Mouse (Mus musculus): ENCODE results near the gene Lama5.
"Not testable (repeated sequence)": the region's sequence is repeated elsewhere in the genome, so short reads cannot be mapped to it uniquely, and the experiment has no call there.

The Lama5 gene

DNA sequence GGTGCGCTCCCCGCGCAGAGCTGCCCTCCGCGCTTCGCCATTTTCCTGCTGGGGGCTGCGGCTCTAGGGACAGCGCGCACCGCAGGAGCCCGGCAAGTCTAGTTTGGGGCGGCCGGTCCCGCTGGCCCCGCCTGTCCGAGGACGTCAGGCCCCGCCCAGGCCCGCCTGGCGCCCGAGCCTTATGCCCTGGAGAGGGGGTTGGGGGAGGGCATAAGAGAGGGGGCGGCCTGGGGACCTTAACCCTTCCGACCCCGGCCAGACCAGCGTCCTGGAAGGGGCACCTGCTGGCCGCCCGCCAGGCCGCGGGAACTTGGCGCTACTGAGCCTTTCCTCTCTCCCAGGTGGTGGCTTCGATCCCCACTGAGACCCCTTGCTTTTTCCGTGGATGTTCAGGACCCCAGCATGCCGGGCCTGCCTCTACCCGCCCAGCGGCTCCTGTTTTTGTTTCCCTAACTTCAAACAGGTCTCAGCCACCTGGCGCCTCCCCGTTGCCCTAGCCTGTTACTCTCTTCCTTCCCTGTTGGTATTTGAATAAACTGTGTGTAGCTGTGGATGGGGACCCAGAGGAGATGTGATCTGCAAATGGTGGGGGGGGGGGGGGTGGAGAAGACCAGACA lies at the start of gene Lama5:
Gene Lama5, minus strand, starts transcription at position 98 of the 617 bp plus-strand sequence.
- no peak for DNase-seq (ENCODE audit: low read depth, low spot score)

DNA sequence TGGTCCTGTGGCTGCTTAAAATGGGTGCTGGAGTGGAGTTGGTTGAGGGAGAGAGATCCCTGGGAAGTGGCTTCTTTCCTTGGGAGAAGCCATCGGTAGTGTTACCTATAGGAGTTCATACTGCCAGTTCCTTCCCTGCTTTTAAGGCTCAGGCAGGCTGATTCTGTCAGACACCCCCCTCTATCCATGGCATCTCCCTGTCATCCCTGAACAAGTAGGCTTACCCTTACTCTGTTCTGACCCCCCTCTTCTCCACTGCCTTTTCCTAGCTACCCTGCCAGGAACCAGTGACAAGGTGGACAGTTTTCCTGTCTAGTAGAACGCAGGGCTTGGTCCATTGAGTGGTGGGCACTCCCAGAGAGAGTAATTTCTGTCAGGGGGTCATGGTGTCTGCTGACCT lies 48.9 kb upstream of the Lama5 start:
- DNase-seq (ENCODE audit: low read depth, low spot score), result no peak

DNA sequence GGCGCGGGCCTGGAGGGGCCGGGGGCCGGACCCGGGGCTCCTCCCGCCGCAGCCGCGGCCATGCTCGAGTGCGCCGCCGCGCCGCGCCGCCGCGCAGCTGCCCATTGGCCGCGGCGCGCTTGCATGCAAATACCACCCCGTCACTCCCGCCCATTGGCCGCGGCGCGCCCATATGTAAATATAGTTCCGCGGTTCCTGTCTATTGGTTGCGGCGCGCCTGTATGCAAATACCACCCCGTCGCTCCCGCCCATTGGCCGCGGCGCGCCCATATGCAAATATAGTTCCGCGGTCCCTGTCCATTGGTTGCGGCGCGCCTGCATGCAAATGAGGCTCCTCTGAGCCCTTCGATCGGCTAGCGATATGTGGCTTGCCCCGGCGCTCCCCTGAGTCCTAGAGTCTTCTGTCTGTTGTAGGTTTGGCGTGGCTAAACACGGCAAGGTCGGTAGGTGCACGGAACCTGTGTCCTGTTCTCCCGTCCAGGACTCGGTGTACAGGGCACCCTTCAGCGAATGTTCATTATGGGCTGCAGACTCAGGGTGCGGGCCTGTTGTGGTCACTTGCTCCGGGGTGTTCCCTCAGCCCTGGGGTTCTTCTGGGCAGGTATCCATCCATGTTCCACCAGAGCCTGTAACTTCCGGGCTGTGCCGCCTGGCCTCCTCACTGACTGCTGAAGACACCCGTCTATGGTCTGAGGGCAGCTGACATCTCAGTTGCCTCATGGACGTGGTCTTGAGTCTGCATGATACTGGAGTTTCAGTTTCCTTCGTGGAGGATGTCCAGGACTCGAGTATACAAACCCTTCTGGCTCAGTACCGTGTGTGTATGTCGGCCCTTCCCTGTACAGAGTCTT lies 48.0 kb upstream of the Lama5 start, which contains the start of gene Cables2:
Gene Cables2, minus strand, starts transcription at position 103 of the 851 bp plus-strand sequence.
- DNase-seq (ENCODE audit: low read depth, low spot score), result peak; percentile 98

DNA sequence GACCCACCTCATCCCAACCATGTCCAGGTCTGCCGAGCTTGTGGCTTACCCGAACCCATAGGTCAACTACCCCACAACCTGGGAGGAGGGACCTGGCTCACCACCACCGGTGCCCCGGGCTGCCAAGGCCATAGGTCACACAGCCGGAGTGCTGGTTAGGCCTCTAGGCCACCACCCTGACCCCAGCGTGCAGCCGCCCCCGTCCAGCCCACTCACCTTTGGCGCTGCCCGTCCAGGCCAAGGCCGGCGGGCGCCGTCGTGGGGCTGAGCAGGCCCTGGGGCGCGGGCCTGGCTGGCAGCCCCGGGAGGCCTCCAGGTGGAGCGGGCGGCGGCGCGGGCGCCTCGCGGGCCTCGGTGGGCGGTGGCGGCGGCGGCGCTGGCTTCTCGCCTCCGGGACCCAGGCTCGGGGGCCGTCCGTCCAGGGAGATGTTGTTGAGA lies 47.2 kb upstream of the Lama5 start:
- peak; percentile 36 for DNase-seq (ENCODE audit: low read depth, low spot score)

DNA sequence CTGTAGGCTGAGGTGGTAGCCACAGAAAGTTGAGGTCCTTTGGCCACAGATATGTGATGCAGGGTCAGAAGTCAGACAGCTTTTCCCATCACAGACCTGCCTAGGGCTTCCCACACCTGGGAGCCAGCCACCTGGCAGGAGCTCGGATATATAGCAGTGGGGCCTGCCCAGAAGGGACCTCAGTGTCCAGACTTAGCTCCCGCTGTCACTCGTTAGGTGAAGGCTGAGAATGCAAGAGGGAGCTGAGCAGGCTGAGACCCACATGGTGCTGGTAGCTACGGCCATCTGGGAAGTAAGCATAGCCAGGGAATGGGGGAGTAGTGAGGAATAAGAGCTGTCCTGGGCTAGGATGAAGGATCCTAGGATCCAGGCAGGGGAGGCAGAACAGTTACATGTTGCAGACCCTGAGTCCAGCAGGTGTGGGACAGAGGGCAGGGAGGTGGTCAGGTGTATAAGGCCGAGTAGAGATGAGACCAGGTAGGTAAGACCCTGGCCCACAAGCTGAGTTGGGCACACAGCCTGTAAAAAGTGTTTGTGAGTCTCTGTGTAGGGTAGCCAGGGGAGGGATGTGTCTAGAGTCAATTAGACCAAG lies 46.2 kb upstream of the Lama5 start:
- no peak for DNase-seq (ENCODE audit: low read depth, low spot score)

DNA sequence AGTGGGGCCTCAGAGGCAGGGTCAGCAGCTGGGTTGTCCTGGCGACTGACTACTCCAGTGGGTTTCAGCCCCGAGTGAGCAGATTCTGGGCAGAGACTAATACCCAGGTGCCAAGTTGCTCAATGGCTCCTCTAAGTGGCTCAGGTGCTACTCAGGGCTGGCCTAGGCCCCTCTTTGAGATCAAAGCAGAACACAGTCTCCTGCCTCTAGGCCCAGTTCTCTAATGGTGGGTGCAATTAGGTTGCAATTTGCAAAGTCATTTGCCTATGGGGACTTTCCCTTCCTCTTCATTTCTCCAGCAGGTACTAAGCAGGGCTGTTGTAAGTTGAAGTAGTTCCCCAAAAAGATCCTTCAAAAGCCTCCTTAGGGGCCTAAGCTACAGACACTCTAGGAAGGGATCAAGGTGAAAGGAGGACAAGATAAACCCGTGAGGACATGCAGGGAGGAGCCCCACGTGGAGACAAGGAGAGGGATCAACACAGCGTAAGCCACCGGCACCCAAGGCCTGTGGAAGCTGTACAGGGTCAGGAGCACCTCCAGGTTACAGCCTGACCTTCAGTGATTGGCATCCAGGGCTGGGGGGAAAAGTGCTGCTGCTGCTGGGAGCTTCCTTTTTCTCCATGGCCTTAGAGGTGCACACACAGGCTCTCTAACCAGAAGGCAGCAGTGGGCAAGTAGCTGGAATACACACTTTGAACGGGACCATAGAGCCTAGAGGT lies 45.0 kb upstream of the Lama5 start:
- DNase-seq (ENCODE audit: low read depth, low spot score), result peak; percentile 85

DNA sequence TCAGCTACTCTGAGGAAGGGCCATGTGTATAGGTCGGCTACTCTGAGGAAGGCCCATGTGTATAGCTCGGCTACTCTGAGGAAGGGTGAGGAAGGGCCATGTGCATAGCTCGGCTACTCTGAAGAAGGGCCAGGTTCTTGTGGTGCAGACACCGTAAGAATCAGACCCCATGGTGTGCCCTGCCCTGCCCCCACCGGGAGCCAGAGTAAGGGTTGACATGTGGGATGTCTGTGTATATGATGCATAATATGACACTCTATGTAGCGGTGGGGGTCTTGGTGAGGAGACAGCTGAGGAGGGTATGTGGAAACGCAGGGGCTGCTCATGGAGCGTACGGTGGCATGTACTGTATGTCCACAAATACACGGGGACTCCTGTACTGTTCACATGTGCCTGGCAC lies 43.7 kb upstream of the Lama5 start:
- DNase-seq (ENCODE audit: low read depth, low spot score), result no peak

DNA sequence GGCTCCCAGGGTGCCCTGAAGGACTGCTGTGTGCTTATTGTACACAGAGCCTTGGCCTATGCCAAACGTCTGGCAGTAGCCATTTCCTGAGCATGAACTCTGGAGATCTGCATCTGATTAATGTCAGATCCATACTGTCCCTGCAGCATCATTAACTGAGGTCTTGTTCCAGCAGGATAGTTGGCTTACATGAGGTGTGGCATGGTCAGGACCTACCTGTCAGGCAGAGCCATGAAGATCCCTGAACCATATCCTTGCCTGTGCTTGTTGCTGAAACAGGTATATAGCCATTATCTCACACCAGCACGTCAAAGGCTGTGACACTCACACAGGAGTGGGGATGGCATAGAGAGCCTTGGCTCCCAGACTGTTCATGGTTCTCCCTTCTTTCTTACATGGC lies 42.3 kb upstream of the Lama5 start:
- DNase-seq (ENCODE audit: low read depth, low spot score), result no peak

DNA sequence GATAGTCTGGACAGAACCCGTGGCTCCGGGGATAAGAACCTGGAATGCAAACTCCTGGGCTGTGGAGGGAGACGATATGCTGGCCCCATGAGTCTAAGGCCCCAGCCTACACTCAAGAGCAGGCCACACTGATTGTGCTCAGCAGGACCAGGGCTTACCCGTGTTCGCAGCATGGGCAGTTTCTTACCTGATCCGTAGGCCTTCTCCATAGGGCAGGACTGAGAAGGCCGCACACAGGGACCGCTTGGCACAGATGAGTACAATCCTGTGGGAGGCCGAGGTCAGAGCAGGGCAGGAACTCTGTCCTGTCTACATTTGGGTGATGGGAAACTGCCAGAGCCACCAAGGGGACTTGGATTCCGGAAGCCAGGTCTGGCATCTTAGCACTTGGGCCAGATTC lies 37.2 kb upstream of the Lama5 start:
- no peak for DNase-seq (ENCODE audit: low read depth, low spot score)

DNA sequence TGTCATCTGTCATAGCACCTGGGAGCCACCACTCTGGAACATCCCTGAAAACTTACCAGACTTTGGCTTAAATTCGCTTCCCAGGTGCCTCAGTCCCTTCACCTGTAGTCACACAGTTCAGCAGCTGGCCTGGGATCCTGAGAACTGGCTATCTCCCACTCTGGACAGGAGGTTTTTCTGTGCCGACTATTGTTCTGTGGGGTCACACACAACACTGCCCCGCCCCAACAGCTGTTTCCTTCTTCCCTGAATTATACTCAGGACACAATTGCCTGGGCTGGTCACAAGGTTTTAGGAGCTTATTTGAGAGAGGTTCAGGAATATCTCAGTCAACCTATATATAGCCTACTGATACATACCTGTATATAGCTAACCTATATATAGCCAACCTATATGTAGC lies 36.8 kb upstream of the Lama5 start:
- DNase-seq (ENCODE audit: low read depth, low spot score), result no peak

DNA sequence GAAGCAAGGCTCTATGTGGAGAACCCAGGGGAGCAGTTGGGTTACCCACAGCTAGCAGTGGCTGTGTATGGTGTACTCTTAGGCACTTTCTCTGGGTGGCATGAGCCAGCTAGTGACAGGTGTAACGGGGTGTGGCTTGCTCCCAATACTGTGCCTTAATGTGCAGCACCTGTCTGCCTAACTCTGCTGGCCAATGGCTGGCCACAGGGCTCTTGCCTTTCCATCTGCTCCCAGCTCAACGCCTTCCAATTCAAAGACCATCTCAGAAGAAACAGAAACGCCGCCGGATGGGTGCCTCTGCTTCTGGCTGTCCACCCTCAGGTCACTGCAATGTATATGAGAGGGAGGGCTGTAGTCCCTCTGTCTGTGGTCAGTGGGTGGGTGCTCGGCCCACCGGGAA lies 36.2 kb upstream of the Lama5 start:
- no peak for DNase-seq (ENCODE audit: low read depth, low spot score)

DNA sequence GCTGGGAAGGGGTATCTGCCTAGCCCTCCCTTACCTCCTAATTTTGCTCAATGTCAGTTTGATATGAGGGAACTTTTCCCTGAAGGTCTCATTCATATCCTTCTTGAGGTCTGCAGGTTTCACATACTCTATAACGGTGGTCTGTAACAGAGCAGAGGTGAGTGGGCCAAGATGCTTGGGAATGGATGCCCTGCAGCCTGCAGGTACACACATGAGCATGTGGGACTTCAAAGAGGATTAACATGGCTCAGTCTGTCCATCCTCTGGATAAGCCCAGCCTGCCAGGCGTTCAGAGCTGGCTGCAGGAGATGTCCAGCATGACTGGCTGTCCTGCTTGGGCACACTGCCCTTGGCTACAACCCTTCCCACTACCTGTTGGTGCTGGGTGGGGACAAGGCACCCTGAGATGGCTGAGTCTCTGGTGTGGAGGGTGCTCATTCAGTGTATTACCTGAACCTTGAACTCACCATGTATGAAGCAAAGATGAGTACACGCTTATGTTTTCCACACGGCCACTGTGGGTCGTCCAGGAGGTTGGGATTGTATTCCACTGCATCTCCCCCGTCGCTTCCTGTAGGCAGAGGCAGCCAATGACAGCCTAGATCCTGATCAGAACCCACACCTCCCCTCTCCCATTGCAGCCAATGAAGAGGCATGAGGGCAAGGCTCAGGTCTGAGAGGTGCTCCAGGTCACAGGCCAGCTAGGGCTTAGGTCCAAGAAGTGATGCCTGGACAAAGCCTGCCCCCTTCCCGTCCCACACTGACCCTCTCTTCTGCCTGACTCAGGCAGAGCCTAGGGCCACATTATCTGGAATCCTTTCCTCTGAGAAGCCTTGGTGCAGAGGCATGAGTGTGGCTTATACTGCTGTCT lies 35.2 kb upstream of the Lama5 start:
- no peak for DNase-seq (ENCODE audit: low read depth, low spot score)

DNA sequence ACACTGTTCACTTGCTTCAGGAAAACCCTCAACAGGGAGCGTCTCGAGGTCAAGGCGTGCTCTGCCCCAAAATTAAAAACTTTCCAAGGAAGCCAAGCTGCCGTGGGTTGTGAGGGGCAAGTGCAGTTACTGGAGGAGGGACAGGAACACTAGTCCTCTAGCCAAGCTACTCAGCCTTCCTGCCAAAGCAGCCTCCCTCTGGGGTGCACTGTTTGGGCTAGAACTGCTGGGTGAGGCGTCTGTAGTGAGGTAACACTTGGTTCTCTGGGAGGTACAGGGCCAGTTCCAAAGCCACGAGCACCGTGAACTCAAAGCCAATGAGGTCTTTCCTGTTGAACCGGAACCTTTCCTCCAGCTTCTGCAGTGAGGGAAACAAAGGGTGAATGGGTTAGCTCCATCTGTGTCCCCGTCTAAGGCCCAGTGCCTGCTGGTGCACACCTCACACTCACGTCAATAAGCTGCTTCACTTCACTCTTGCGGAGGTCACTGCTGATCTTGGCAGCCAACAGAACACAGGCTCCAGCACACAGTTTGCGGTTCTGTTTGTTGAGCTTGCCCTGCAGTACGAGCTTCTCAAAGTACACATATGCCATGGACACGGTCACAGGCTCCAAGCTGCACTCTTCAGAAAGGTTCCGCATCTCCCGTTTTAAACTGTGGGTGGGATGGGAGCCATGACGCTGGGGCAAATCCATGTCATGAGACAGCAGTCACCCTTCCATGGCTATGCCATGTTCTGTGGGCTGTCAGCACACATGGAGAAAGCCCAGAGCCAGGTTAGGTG lies 34.4 kb upstream of the Lama5 start:
- not testable (repeated sequence) for DNase-seq (ENCODE audit: low read depth, low spot score)

DNA sequence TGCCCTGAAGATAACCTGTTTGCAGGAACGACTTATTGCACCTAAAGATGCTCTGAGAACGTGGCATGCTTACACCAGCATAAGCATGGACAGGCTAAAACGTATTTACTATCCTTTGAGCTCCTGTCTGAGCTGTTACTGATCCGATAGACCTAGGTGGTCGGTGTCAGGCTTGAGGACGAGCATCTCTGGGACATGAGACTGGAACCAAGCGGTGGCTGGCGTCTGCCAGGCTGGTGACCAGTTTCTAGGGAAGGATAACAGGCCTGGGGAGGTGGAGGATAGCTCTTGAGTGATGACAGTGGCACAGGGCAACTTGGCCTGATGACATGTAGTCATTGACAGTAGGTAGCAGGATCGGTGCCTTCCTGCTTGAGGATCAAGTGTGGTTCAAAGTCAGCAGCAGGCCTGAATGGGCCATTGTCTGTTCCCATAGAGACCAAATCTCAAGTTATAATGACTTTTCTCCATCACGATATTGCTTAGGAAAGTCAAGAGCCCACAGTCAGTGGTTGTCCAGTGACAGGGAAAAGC lies 33.4 kb upstream of the Lama5 start:
- not testable (repeated sequence) for DNase-seq (ENCODE audit: low read depth, low spot score)

DNA sequence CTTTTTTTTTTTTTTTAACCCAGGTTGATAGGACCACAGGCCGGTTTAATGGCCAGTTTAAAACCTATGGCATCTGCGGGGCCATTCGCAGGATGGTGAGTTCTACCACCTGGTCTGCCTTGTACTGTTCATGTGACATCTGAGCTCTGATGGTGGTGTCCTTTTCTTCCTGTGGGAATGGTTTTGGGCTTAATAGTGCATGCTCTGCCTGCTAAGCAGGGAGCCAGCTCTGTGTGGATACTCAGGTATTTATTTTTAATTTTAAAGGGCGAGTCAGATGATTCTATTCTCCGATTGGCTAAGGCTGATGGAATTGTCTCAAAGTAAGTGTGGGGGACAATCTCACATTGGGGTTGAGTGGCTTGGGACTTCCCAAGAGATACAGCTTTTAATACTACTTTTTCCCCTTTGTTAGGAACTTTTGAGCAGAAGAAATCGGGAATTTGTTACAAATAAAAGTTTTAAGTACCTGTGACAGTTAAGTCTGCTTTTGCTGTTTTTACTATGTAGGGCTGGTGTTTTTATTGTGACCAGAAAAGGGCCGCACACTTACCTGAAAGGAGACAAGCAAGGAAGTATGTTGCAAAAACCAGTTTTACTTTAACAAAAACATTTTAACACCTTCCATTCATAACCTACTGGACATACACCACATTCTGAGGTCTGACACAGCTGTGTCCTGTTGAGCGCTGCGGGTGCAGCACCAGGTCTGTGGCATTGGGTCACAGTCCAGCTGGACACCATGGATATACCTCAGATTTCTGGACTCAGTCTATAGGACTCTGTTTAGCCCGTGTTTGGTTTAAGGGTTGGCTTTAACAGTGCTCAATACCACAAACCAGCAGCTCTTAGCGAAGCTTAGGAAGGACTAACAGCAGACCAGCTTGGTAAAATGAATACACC lies 32.6 kb upstream of the Lama5 start:
- DNase-seq (ENCODE audit: low read depth, low spot score), result no peak

DNA sequence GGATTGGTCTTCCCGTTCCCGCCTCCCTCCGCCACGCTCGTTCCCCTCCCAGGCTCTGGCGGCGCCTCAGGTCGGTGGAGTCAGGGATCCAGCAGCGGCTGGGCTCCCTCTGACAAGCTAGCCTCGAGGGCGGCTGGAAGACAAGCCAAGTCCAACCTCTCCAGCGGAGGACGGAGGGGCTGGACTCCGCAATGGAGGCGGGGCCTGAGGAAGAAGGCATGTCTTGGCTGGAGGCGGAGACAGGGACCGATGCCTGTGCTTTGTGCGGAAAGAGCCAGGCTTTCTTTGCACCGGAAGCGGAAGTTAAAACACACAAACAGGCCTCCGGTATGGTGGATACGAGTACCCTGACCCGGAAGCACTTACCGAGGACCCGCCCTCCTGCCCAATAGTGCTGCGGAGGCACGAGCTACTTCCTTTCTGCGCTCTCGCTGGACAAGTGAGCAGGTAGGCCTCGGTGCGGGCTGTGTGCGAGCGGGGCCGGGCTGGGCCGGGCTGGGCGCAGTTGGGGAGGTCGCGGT lies 31.4 kb upstream of the Lama5 start, which contains the start of gene Rps21:
Gene Rps21, plus strand, starts transcription at position 377 of the 521 bp plus-strand sequence.
- peak; percentile 99 for DNase-seq (ENCODE audit: low read depth, low spot score)

DNA sequence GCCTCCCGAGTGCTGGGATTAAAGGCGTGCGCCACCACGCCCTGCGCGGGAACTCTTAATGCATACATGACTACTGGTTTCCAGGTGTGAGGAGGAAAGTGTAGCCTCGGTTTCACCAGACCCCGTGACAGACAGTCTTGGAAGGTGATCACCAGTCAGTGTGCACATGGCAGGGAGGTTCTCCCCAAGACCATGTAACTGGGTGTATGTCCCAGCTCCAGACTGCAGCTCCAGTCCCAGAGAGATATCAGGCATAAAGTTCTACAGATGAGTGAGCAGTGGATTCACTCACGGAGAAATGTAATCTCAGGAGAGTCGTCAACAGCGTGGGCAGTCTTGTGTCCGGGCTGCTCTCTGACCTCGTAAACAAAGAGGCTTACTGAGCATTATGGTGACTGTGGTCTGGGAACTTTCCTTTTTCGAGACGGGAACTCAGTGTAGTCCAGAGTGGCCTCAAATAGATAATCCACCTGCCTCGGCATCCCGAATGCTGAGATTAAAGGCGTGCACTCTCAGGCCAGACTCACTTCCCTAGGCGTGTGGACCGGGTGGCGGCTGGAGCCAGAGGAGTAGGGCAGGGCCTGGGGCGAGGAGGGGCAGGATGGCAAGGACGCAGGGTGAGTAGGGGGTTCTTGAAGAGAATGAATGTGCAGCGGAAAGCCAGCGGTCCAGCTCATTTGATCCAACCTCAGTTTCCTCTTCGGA lies 30.8 kb upstream of the Lama5 start:
- peak; percentile 80 for DNase-seq (ENCODE audit: low read depth, low spot score)

DNA sequence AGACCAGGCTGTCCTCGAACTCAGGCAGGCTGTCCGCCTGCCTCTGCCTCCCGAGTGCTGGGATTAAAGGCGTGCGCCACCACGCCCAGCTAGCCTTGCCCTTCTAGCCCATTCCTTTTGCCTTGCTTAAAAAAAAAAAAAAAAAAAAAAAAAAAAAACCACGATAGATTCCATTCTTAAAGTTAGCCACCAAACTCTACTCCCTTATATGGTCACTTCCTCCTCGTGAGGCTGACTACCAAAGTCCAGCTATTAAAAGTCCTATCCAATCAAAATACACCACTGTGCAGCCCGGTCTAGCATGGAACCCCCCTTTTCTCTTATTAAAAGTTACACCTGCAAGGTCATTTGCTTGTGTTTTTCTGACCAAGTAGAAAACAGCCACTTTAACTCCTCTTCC lies 30.0 kb upstream of the Lama5 start:
- peak; percentile 81 for DNase-seq (ENCODE audit: low read depth, low spot score)

Measured in A20 (cell line).